8 mouse cellular contexts compared by ENCODE assay signal in the genomic region with DNA sequence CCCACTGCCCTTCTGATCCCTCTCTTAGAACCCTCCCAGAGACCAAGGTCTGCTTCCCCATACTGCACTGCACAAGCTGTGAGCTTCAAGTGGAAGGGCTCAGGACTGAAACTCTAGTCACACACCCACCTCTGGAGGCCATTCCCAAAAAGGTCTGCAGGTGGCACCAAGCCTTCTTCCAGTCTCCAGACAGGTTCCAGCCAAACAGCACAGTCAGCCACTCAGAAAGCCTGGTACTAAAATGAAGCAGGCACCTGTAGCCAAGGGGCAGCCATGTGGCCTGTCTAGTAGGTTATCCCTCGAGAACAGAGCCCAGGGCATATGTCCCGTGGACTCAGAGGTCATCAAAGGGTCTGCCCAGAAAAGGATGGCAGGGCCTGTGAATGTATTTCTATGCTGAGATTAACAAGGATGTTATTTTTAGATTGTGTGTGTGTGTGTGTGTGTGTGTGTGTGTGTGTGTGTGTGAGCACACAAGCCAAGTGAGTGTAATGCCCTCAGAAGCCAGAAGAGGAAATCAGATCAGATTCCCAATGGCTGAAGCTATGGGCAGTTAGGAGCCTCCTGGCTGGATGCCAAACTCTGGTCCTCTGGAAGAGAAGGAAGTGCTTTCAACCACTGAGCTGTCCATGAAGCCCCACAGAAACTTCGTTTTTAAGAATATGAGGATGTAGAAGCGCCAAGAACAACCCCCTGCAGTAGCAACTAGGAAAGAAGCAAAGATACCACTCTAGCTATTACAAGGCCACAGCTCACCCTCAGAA. TPM values are rescaled to one million over a fixed set of nuclear protein-coding genes. Genes with fewer than 3 reads are reported as not detected.
DNase-seq lines count a peak whose midpoint lies in the region; ATAC-seq lines count a peak whose summit lies in the region.

A gene (minus strand): TSS at position 291 of the 764 bp plus-strand sequence.

- peak; percentile 21 to 33 for DNase-seq in heart, postnatal 10 days
- DNase-seq in heart, postnatal 25 days (ENCODE audit: low spot score), result no peak
- DNase-seq in ES-CJ7 (ENCODE audit: low read depth, low spot score), result peak; percentile 47
- peak; percentile 83 to 85 for DNase-seq in cerebellum, postnatal 36 days
- DNase-seq in left cerebral cortex, postnatal 4 days, result peak; percentile 73
- no peak for DNase-seq in adrenal gland, adult (ENCODE audit: inconsistent age in 2 of 2, low spot score in 1 of 2)

- intact Hi-C loops in heart, postnatal 10 days (cut with DNase I), result loop anchor here (1.0 kb wide), 1 partner anchor 64 kb away; no protein-coding TSS in a partner anchor
- intact Hi-C loops in heart, postnatal 25 days (cut with DNase I), result loop anchor here (2.0 kb wide), 1 partner anchor 63 kb away; no protein-coding TSS in a partner anchor
- intact Hi-C loops in left cerebral cortex, postnatal 4 days (cut with DNase I), result loop anchor here (10.0 kb wide), 1 partner anchor 53 kb away; no protein-coding TSS in a partner anchor

- ATAC-seq in erythroblast, adult 5-6 weeks (replicated peaks; ENCODE audit: low FRiP score, poor library complexity, severe bottlenecking), result no peak
- ATAC-seq in erythroid progenitor cell, adult 5-6 weeks (replicated peaks; ENCODE audit: low FRiP score, poor library complexity, severe bottlenecking), result no peak

RNA-seq across cellular contexts. Expression of the gene that starts here (rescaled TPM):
- total RNA-seq in heart, postnatal 10 days (2021), result under 1 TPM in 1 of 2 experiments, not detected in 1; 0.36 TPM
- total RNA-seq in heart, postnatal 25 days (2021), result under 1 TPM; 0.08 TPM
- 100 to 1,000 TPM; 185 to 192 TPM for total RNA-seq in left cerebral cortex, postnatal 4 days (2021)
- total RNA-seq in erythroblast, adult 5-6 weeks (2015; ENCODE audit: low replicate concordance), result not detected in 2 replicates
- not detected in 2 replicates for total RNA-seq in erythroblast, adult 5-6 weeks (2017; ENCODE audit: low replicate concordance)
- not detected in 2 replicates for total RNA-seq in erythroid progenitor cell, adult 5-6 weeks (2015; ENCODE audit: low replicate concordance)
- total RNA-seq in erythroid progenitor cell, adult 5-6 weeks (2017; ENCODE audit: low replicate concordance), result not detected in 2 replicates

Comparison
In these comparisons a context has a peak if more than half of its experiments do, and no peak if none do; other contexts are left out.
1. RNA of the gene that starts here (total RNA-seq): 185 to 192 TPM in left cerebral cortex, postnatal 4 days; 0.36 TPM in heart, postnatal 10 days, 0.08 TPM in heart, postnatal 25 days, not detected in erythroblast, adult 5-6 weeks and not detected in erythroid progenitor cell, adult 5-6 weeks; every median in the first group is over 100 times any median in the second.
2. Peak in DNase-seq in heart, postnatal 10 days; RNA of the gene not detected or under 1 TPM.
3. DNase-seq: peak in ES-CJ7 (single experiment), cerebellum, postnatal 36 days (2 of 2) and left cerebral cortex, postnatal 4 days (single experiment); none in heart, postnatal 25 days (single experiment) and adrenal gland, adult (0 of 2).